Mouse (Mus musculus) layer of hippocampus, adult 9-10 months (tissue): ENCODE measurements at regions not wholly inside any gene's neighbourhood (a gene's known extent, or its start where the extent isn't known, plus 50 kb on each side); places are given as distances from the start of the nearest gene placed in this dataset.

ENCODE experiments used
- DNase-seq: peaks from one replicate; pipeline ENCODE4 v3.0.0; 2022; ENCODE audit warnings: low spot score

- no peak for DNase-seq
Measured at GRCm38 (mm10) chr6:31658447-31659199, 94.8 kb upstream of the Podxl start.

GRCm38 (mm10) chr6:31650791-31651476 lies 87.2 kb upstream of the Podxl start:
- no peak for DNase-seq

- DNase-seq: no peak
Measured at GRCm38 (mm10) chr6:31645261-31645660, 81.5 kb upstream of the Podxl start.

- no peak for DNase-seq
Measured at GRCm38 (mm10) chr6:31644504-31644903, 80.7 kb upstream of the Podxl start.

- no peak for DNase-seq
Measured at GRCm38 (mm10) chr6:31642451-31642942, 78.7 kb upstream of the Podxl start.

- DNase-seq: no peak
Measured at GRCm38 (mm10) chr6:31640745-31641144, 77.0 kb upstream of the Podxl start.

- peak; percentile 55 for DNase-seq
Measured at GRCm38 (mm10) chr6:31639460-31639859, 75.7 kb upstream of the Podxl start.

- DNase-seq: no peak
Measured at GRCm38 (mm10) chr6:31638434-31639220, 74.8 kb upstream of the Podxl start.

- no peak for DNase-seq
Measured at GRCm38 (mm10) chr6:31637371-31638052, 73.7 kb upstream of the Podxl start.

- DNase-seq: no peak
Measured at GRCm38 (mm10) chr6:31636954-31637353, 73.2 kb upstream of the Podxl start.

- DNase-seq: no peak
Measured at GRCm38 (mm10) chr6:31632485-31632884, 68.7 kb upstream of the Podxl start.

GRCm38 (mm10) chr6:31630009-31630408 lies 66.2 kb upstream of the Podxl start:
- DNase-seq: no peak

- no peak for DNase-seq
Measured at GRCm38 (mm10) chr6:31627912-31628311, 64.1 kb upstream of the Podxl start.

- no peak for DNase-seq
Measured at GRCm38 (mm10) chr6:31625055-31625454, 61.3 kb upstream of the Podxl start.

GRCm38 (mm10) chr6:31624374-31624773 lies 60.6 kb upstream of the Podxl start:
- DNase-seq: no peak

GRCm38 (mm10) chr6:31621023-31621422 lies 57.2 kb upstream of the Podxl start:
- no peak for DNase-seq

- DNase-seq: no peak
Measured at GRCm38 (mm10) chr6:31618852-31619251, 55.1 kb upstream of the Podxl start.

GRCm38 (mm10) chr6:31617341-31617740 lies 53.6 kb upstream of the Podxl start:
- no peak for DNase-seq

GRCm38 (mm10) chr6:31615426-31615970 lies 51.7 kb upstream of the Podxl start:
- DNase-seq: no peak

- no peak for DNase-seq
Measured at GRCm38 (mm10) chr6:31614563-31614962, 50.8 kb upstream of the Podxl start.

GRCm38 (mm10) chr6:31613590-31614319 lies 50.0 kb upstream of the Podxl start:
- DNase-seq: no peak
